Mouse (Mus musculus): ENCODE data around the gene Whrn.

DNA sequence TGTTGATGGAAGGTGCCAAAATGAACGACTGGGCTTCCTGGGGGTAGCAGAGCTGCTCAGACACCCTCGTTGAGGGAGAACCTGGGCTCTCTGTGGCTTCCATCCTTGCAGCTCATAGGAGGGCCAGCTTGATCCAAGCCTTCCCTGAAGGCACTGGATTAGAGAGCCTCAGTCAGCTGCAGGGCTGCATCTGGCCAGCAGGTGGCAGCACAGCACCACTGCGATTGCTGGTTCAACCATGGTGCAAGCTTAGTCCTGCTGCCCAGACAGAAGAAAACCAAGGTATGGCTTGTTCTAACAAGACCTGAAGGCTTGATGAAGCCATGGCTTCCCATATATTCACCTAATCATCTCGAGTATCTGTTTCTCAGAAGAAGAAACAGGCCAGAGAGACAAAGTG, 127.2 kb downstream of the Whrn start:
- TF ChIP-seq EP300 (IDR thresholded peaks at IDR 0.05; ENCODE audit: low read depth) (no peak), CTCF (IDR thresholded peaks at IDR 0.05; ENCODE audit: low read depth) (peak; percentile 100)
